Mouse (Mus musculus) CH12.LX (cell line): ENCODE results near the gene Tcte1. TPM values are rescaled to one million over a fixed set of nuclear protein-coding genes. Genes with fewer than 3 reads are reported as not detected.

Experiments
- DNase-seq: peaks from one replicate; pipeline ENCODE4 v3.0.0-alpha.2; 2013; ENCODE audit errors: extremely low read depth
- H3K27ac ChIP-seq: 2 replicates; pipeline ENCODE4 v1.5.1; 2012; ENCODE audit warnings: low read depth, mild to moderate bottlenecking, control low read depth, moderate library complexity; ENCODE audit not compliant: insufficient read depth
- H3K27me3 ChIP-seq: replicated peaks from 2 replicates; pipeline ENCODE3; 2012; ENCODE audit warnings: inconsistent platforms
- H3K36me3 ChIP-seq, 2 experiments: replicated peaks in 1 of 2; 2 replicates each; pipeline versions ENCODE3 to v1.6.1; 2012; ENCODE audit warnings: inconsistent platforms in 1 of 2, low read length in 1 of 2, mild to moderate bottlenecking in 1 of 2, mixed read lengths in 1 of 2, moderate library complexity in 1 of 2; ENCODE audit not compliant: control insufficient read depth in 1 of 2, insufficient read depth in 1 of 2
- H3K4me1 ChIP-seq, 2 experiments: 2 replicates each; pipeline ENCODE4 v1.6.1; 2012; ENCODE audit warnings: inconsistent platforms in 1 of 2, moderate library complexity in 1 of 2; ENCODE audit not compliant: insufficient read depth in 2 of 2, control insufficient read depth in 1 of 2
- H3K4me2 ChIP-seq: 2 replicates; pipeline ENCODE4 v1.6.1; 2012; ENCODE audit warnings: low read depth, mild to moderate bottlenecking, control low read depth; ENCODE audit not compliant: poor library complexity, insufficient read depth, severe bottlenecking
- H3K4me3 ChIP-seq, 3 experiments: fragments of 150-350 bp in 1 of 3; sonication (generic) in 1 of 3; replicated peaks in 1 of 3; 2 replicates each; pipeline versions ENCODE3 to v1.5.1; 2011 to 2012; ENCODE audit warnings: low read depth in 2 of 3, low read length in 2 of 3, mild to moderate bottlenecking in 2 of 3, moderate library complexity in 2 of 3, control low read depth in 1 of 3, improper control_type of control experiment in 1 of 3, inconsistent platforms in 1 of 3, mixed read lengths in 1 of 3; ENCODE audit not compliant: poor library complexity in 1 of 3
- H3K79me2 ChIP-seq: replicated peaks from 2 replicates; pipeline ENCODE4 v1.6.1; 2012; ENCODE audit warnings: mild to moderate bottlenecking, moderate library complexity; ENCODE audit not compliant: control insufficient read depth, poor library complexity, insufficient read depth, severe bottlenecking; ENCODE audit errors: extremely low read depth
- H3K9ac ChIP-seq: 2 replicates; pipeline ENCODE4 v1.6.1; 2012; ENCODE audit warnings: low read depth, mild to moderate bottlenecking, control low read depth, moderate library complexity; ENCODE audit not compliant: insufficient read depth
- H3K9me3 ChIP-seq: replicated peaks from 2 replicates; pipeline ENCODE3; 2012; ENCODE audit warnings: low read length, inconsistent platforms, mixed read lengths
- BHLHE40 ChIP-seq: IDR thresholded peaks from 2 replicates; pipeline ENCODE4 v1.6.1; 2011; ENCODE audit warnings: mild to moderate bottlenecking, low read depth, low read length, improper control_type of control experiment
- E2F4 ChIP-seq: IDR thresholded peaks from 2 replicates; pipeline ENCODE4 v1.6.1; 2011; ENCODE audit warnings: low read depth, low read length, improper control_type of control experiment; ENCODE audit not compliant: insufficient replicate concordance
- ELF1 ChIP-seq: IDR thresholded peaks from 2 replicates; pipeline ENCODE4 v1.6.1; 2014; ENCODE audit warnings: low read depth, mild to moderate bottlenecking, inconsistent platforms, low read length, improper control_type of control experiment
- EP300 ChIP-seq: IDR thresholded peaks from 2 replicates; pipeline ENCODE4 v1.6.1; 2011; ENCODE audit warnings: low read length, improper control_type of control experiment
- ETS1 ChIP-seq: conservative IDR thresholded peaks from 2 replicates; pipeline ENCODE4 v1.6.1; 2012; ENCODE audit warnings: low read depth, mild to moderate bottlenecking, inconsistent platforms, low read length, improper control_type of control experiment, moderate library complexity
- GABPA ChIP-seq: IDR thresholded peaks from 2 replicates; pipeline ENCODE4 v1.6.1; 2012; ENCODE audit warnings: low read depth, low read length, improper control_type of control experiment, inconsistent platforms; ENCODE audit not compliant: insufficient replicate concordance
- IRF4 ChIP-seq: IDR thresholded peaks from 2 replicates; pipeline ENCODE4 v1.6.1; 2014; ENCODE audit warnings: low read depth, mild to moderate bottlenecking, inconsistent platforms, low read length, improper control_type of control experiment
- JUN ChIP-seq: IDR thresholded peaks from 2 replicates; pipeline ENCODE4 v1.6.1; 2011; ENCODE audit warnings: low read depth, mild to moderate bottlenecking, low read length, improper control_type of control experiment, moderate library complexity; ENCODE audit not compliant: insufficient read depth
- JUND ChIP-seq: conservative IDR thresholded peaks from 2 replicates; pipeline ENCODE4 v1.6.1; 2011; ENCODE audit warnings: low read depth, low read length, improper control_type of control experiment
- KAT2A ChIP-seq: IDR thresholded peaks from 2 replicates; pipeline ENCODE4 v1.6.1; 2012; ENCODE audit warnings: low read length, improper control_type of control experiment, inconsistent platforms; ENCODE audit not compliant: insufficient replicate concordance
- MAFK ChIP-seq: IDR thresholded peaks from 2 replicates; pipeline ENCODE4 v1.6.1; 2011; ENCODE audit warnings: low read length, improper control_type of control experiment; ENCODE audit not compliant: insufficient replicate concordance
- MAZ ChIP-seq: IDR thresholded peaks from 2 replicates; pipeline ENCODE4 v1.6.1; 2012; ENCODE audit warnings: low read depth, mild to moderate bottlenecking, inconsistent platforms, low read length, improper control_type of control experiment, moderate library complexity
- MEF2A ChIP-seq: IDR thresholded peaks from 2 replicates; pipeline ENCODE4 v1.6.1; 2014; ENCODE audit warnings: low read depth, mild to moderate bottlenecking, inconsistent platforms, low read length, improper control_type of control experiment, borderline replicate concordance
- NELFE ChIP-seq: IDR thresholded peaks from 2 replicates; pipeline ENCODE4 v1.6.1; 2011; ENCODE audit warnings: low read depth, low read length, improper control_type of control experiment
- NRF1 ChIP-seq: IDR thresholded peaks from 2 replicates; pipeline ENCODE4 v1.6.1; 2014; ENCODE audit warnings: low read depth, mild to moderate bottlenecking, inconsistent platforms, low read length, improper control_type of control experiment, moderate library complexity
- POLR2AphosphoS2 ChIP-seq: IDR thresholded peaks from 2 replicates; pipeline ENCODE4 v1.6.1; 2011; ENCODE audit warnings: low read depth, low read length, improper control_type of control experiment
- RAD21 ChIP-seq: IDR thresholded peaks from 2 replicates; pipeline ENCODE4 v1.6.1; 2011; ENCODE audit warnings: low read depth, mild to moderate bottlenecking, low read length, improper control_type of control experiment, moderate library complexity
- RCOR1 ChIP-seq: conservative IDR thresholded peaks from 2 replicates; pipeline ENCODE4 v1.6.1; 2012; ENCODE audit warnings: low read depth, mild to moderate bottlenecking, inconsistent platforms, low read length, improper control_type of control experiment
- USF2 ChIP-seq: conservative IDR thresholded peaks from 2 replicates; pipeline ENCODE4 v1.6.1; 2011; ENCODE audit warnings: low read depth, low read length, improper control_type of control experiment
- ZMIZ1 ChIP-seq: IDR thresholded peaks from 2 replicates; pipeline ENCODE4 v1.6.1; 2012; ENCODE audit warnings: low read depth, mild to moderate bottlenecking, inconsistent platforms, low read length, improper control_type of control experiment
- dilution Hi-C: fragments of 300-500 bp; cut with MboI; formaldehyde crosslinking; loops from 2 replicates; pipeline ENCODE4 v1.14.3; 2020; ENCODE audit warnings: low sequenced_read_pairs; ENCODE audit not compliant: extremely low pct_unique_long_range_greater_than_20kb, extremely low pct_ligation_motif_present
- in situ Hi-C: fragments of 300-500 bp; cut with MboI; formaldehyde crosslinking; loops from 3 replicates; pipeline ENCODE4 v1.14.3; 2019; ENCODE audit warnings: low sequenced_read_pairs, low pct_ligation_motif_present, low pct_unique_long_range_greater_than_20kb, mixed read lengths
- polyA plus RNA-seq: library from polyadenylated mRNA; unstranded; fragments of >175 nt; gene quantifications from 2 replicates; pipeline ENCODE4 v1.2.1, GENCODE M21; 2012; ENCODE audit warnings: low read depth; ENCODE audit not compliant: insufficient read length
- total RNA-seq, 2 experiments: library from RNA; depleted of rRNA; stranded (reverse); fragments of 300-350 nt in 1 of 2; fragments of >200 nt in 1 of 2; gene quantifications; 2 replicates each; pipeline ENCODE4 v1.2.3; 2012 to 2014

The Tcte1 gene
- total and polyA plus RNA-seq, 3 experiments = not detected

DNA sequence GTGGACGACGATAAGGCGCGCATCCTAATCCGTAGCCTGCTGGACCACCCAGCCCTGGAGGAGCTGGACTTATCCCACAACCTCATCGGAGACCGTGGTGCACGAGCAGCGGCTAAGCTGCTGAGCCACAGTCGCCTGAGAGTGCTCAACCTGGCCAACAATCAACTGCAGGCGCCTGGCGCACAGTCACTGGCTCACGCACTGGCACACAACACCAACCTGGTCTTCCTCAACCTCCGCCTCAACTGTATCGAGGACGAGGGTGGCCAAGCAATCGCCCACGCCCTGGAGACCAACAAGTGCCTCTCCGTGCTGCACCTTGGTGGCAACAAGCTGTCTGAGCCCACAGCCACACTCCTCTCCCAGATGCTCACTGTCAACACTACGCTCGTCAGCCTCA is 16.4 kb downstream of the Tcte1 start:
- Histone ChIP-seq H3K4me3 (no peak overlapping the region), H3K4me2 (no peak overlapping the region)
- no peak for TF ChIP-seq MAZ
- TF ChIP-seq ZMIZ1 = no peak
- no peak for TF ChIP-seq NELFE
- no peak for TF ChIP-seq E2F4
- TF ChIP-seq JUN = no peak
- TF ChIP-seq USF2 = no peak
- TF ChIP-seq ETS1 = no peak
- TF ChIP-seq RAD21 = no peak
- TF ChIP-seq ELF1 = no peak
- no peak for TF ChIP-seq BHLHE40
- no peak for TF ChIP-seq RCOR1
- TF ChIP-seq NRF1 = no peak
- TF ChIP-seq KAT2A = no peak
- no peak for TF ChIP-seq MEF2A
- TF ChIP-seq GABPA = no peak

DNA sequence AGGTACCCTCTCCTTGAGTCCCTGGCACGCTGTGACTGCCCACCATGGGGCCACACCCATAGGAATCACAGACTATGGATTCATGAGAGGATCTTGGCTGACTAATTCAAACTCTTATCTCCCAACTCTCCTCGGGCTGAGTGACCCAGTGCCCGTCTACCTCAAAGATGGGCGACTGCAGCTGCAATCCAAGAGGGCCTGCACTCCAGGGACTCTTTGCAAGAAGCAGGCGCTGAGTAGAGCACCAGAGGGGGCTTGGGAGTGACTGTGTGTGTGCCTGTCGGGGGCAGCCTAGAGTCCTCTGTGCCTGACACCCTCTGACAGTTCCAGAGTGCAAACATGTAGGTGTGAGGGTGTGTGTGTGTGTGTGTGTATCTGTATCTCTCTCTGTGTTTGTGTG is 18.9 kb downstream of the Tcte1 start:
- Histone ChIP-seq H3K27ac (no peak overlapping the region), H3K4me3 (no peak overlapping the region), H3K79me2 (no peaks in the 10 kb centered on the region), H3K9ac (no peak overlapping the region), H3K4me1 (peaks cover 16% of the 10 kb centered on the region in 2 experiments), H3K4me2 (no peak overlapping the region), H3K36me3 (no peaks in the 10 kb centered on the region), H3K9me3 (peaks cover 2% of the 10 kb centered on the region), H3K27me3 (peaks cover 67% of the 10 kb centered on the region)
- TF ChIP-seq MAFK (no peak), EP300 (no peak), IRF4 (no peak), MEF2A (no peak), ZMIZ1 (no peak), RAD21 (no peak), POLR2AphosphoS2 (no peak), JUND (no peak)
- in situ Hi-C loops = no loop called here
- no peak for DNase-seq
- dilution Hi-C loops = no loop called here

More for the DNA sequence above, 16.4 kb downstream of the Tcte1 start:
- in situ Hi-C loops (no loop called here), dilution Hi-C loops (no loop called here)
- no peaks in the 10 kb centered on the region for H3K79me2 ChIP-seq
- H3K36me3 ChIP-seq = no peaks in the 10 kb centered on the region
- DNase-seq = no peak
- no peak overlapping the region for H3K9ac ChIP-seq
- peaks cover 9 to 16% of the 10 kb centered on the region in 2 experiments for H3K4me1 ChIP-seq
- peaks cover 90% of the 10 kb centered on the region for H3K27me3 ChIP-seq
- H3K27ac ChIP-seq = no peak overlapping the region
- H3K9me3 ChIP-seq = no peaks in the 10 kb centered on the region
